In the genomic region with DNA sequence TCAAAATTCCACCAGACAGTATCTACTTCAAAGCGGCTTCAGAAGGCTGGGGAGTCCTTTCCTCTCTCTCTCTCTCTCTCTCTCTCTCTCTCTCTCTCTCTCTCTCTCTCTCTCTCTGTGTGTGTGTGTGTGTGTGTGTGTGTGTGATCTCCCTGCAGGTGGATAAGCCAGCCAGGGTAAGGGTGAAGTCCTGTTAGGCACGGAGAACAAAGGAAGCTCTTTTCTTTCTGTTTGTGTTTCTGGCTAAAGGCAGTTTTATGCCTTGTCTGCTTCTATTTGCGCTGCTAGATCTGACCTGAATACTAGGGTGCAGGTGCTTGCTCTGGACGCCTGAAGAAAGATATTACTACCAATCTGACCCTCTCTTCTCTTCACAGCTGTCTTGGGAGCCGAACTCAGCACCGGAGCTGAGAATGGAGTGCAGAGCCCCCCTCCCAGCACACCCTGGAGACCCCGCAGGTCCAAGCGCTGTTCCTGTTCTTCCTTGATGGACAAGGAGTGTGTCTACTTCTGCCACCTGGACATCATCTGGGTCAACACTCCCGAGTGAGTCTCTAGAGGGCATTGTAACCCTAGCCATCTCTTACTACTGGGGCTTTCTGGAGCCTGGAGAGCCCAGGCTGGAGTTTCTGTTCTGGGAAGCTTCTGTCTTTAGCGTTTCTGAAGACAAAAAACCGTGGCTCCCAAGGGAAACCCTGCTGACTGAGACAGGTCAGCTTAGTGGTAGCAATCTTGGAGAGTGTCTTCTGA, we compare ENCODE assay signal across 8 mouse cellular contexts. TPM values are rescaled to one million over a fixed set of nuclear protein-coding genes. Genes with fewer than 3 reads are reported as not detected.
DNase-seq lines count a peak whose midpoint lies in the region; ATAC-seq and TF ChIP-seq lines count a peak whose summit lies in the region.

No protein-coding gene starts in this region.

- peak overlapping the region; percentile 26 for H3K4me3 ChIP-seq in left cerebral cortex, adult 2 months
- H3K4me3 ChIP-seq in embryonic fibroblast, embryonic 13.5 days (ENCODE audit: insufficient read depth, low read length): peak overlapping the region; percentile 72
- H3K4me3 ChIP-seq in midbrain, embryonic 16.5 days (ENCODE audit: low read depth, low read length): peak overlapping the region; percentile 1; the same call in 1 of the 2 replicates

- H3K27me3 ChIP-seq in midbrain, embryonic 16.5 days (ENCODE audit: control insufficient read depth, insufficient read depth, low read depth, low read length): peaks cover 7% of the 10 kb centered on the region; the same call in 1 of the 2 replicates

- H3K4me1 ChIP-seq in embryonic fibroblast, embryonic 13.5 days (ENCODE audit: control insufficient read depth, insufficient read depth, low read length): no peaks in the 10 kb centered on the region; the same call in 1 of the 2 replicates
- H3K4me1 ChIP-seq in midbrain, embryonic 16.5 days (ENCODE audit: control insufficient read depth, insufficient read depth, low read length): peaks cover 15% of the 10 kb centered on the region

- no peak overlapping the region for H3K9ac ChIP-seq in midbrain, embryonic 16.5 days (ENCODE audit: low read depth, low read length)

- no peak for ATAC-seq in midbrain, embryonic 16.5 days
- no peak for ATAC-seq in megakaryocyte progenitor cell, adult 5-6 weeks (replicated peaks; ENCODE audit: poor library complexity)

- 16% methylated on average over 11 of the region's 11 CpGs for WGBS in midbrain, embryonic 16.5 days

- intact Hi-C loops in left cerebral cortex, adult 2 months (cut with DNase I): loop anchor here (2.0 to 10.0 kb wide), 4 partner anchors 99 to 491 kb away; no protein-coding TSS in a partner anchor
- intact Hi-C loops in left cerebral cortex, postnatal 14 days (cut with DNase I): loop anchor here (5.0 kb wide), 1 partner anchor 284 kb away; no protein-coding TSS in a partner anchor
- intact Hi-C loops in gastrocnemius, postnatal 36 days (cut with DNase I): loop anchor here (5.0 kb wide), 4 partner anchors 126 to 661 kb away; no protein-coding TSS in a partner anchor

- TF ChIP-seq CTCF in left cerebral cortex, adult 2 months (IDR thresholded peaks at IDR 0.05): peak; percentile 29
- no peak for TF ChIP-seq CTCF in embryonic fibroblast, embryonic 13.5 days (IDR thresholded peaks at IDR 0.05; ENCODE audit: borderline replicate concordance, insufficient read depth, low read length)

- no peaks in the 10 kb centered on the region for H3K9me3 ChIP-seq in midbrain, embryonic 16.5 days (replicated peaks; ENCODE audit: control insufficient read depth, low read length, poor library complexity, severe bottlenecking)

- TF ChIP-seq POLR2A in embryonic fibroblast, embryonic 13.5 days (IDR thresholded peaks at IDR 0.05; ENCODE audit: low read depth, low read length): no peak

- peak overlapping the region; percentile 81 for H3K4me2 ChIP-seq in midbrain, embryonic 16.5 days (ENCODE audit: low read length)

- no peaks in the 10 kb centered on the region for H3K36me3 ChIP-seq in midbrain, embryonic 16.5 days (ENCODE audit: control insufficient read depth, insufficient read depth, low read length)

- H3K27ac ChIP-seq in left cerebral cortex, adult 2 months: no peak overlapping the region
- no peak overlapping the region for H3K27ac ChIP-seq in embryonic fibroblast, embryonic 13.5 days (ENCODE audit: insufficient read depth, low read length)
- no peak overlapping the region for H3K27ac ChIP-seq in midbrain, embryonic 16.5 days (ENCODE audit: low read length)

- DNase-seq in left cerebral cortex, adult 2 months (ENCODE audit: extremely low spot score in 1 of 2, low spot score in 2 of 2): no peak
- no peak for DNase-seq in left cerebral cortex, postnatal 14 days (ENCODE audit: low spot score in 2 of 2)
- peak; percentile 59 to 62 for DNase-seq in kidney, adult 8-10 months
- no peak for DNase-seq in thymus, postnatal 14 days
- DNase-seq in gastrocnemius, postnatal 36 days: no peak

RNA-seq across cellular contexts. Expression of a gene that starts 2.1 kb away (rescaled TPM):
- total RNA-seq in left cerebral cortex, adult 2 months (2021): 1 to 10 TPM; 2.6 to 3.3 TPM
- total RNA-seq in left cerebral cortex, postnatal 14 days (2021): 1 to 10 TPM; 4.0 to 4.2 TPM
- 3.3 and 4.4 TPM in 2 replicates for polyA plus RNA-seq in embryonic fibroblast, embryonic 13.5 days (2011; ENCODE audit: insufficient read length, low read depth, missing spikeins)
- polyA plus RNA-seq in midbrain, embryonic 16.5 days (2015; fragmentation: Nextera tagmentation; extraction: Ambion mirVana): 1.9 and 2.9 TPM in 2 replicates
- total RNA-seq in megakaryocyte progenitor cell, adult 5-6 weeks (2015): not detected in 2 replicates
- not detected in 2 replicates for total RNA-seq in megakaryocyte progenitor cell, adult 5-6 weeks (2017)
- 1 to 10 TPM; 1.2 to 1.7 TPM for total RNA-seq in gastrocnemius, postnatal 36 days (2021)

Comparison
In these comparisons a context has a peak if more than half of its experiments do, and no peak if none do; other contexts are left out.
1. DNase-seq: peak in kidney, adult 8-10 months (2 of 2); none in left cerebral cortex, adult 2 months (0 of 2), left cerebral cortex, postnatal 14 days (0 of 2), thymus, postnatal 14 days (single experiment) and gastrocnemius, postnatal 36 days (0 of 2).
2. H3K4me3 ChIP-seq: peak in every context shown above with its lines; median percentile 72 in embryonic fibroblast, embryonic 13.5 days; 26 in left cerebral cortex, adult 2 months; 1 in midbrain, embryonic 16.5 days.